Mouse (Mus musculus): ENCODE measurements at regions not wholly inside any gene's neighbourhood (a gene's known extent, or its start where the extent isn't known, plus 50 kb on each side); places are given as distances from the start of the nearest gene placed in this dataset.

- Histone ChIP-seq H3K9me3 (no peaks in the 10 kb centered on the region), H3K4me3 (no peak overlapping the region), H3K27me3 (ENCODE audit: insufficient read depth, poor library complexity, severe bottlenecking) (no peaks in the 10 kb centered on the region), H3K36me3 (no peaks in the 10 kb centered on the region), H3K27ac (no peak overlapping the region), H3K4me1 (replicated peaks) (no peaks in the 10 kb centered on the region)
- no peak for DNase-seq (ENCODE audit: low spot score)
Measured at GRCm38 (mm10) chr4:71663397-71663796, 94.4 kb downstream of the Gm11232 start.

GRCm38 (mm10) chr4:71640521-71640920 is 117.2 kb downstream of the Gm11232 start:
- Histone ChIP-seq H3K9me3 (0 out of 2 replicates have a peak, but pooled peaks cover 8% of the 10 kb centered on the region), H3K4me1 (replicated peaks) (no peaks in the 10 kb centered on the region), H3K36me3 (no peaks in the 10 kb centered on the region), H3K27me3 (ENCODE audit: insufficient read depth, poor library complexity, severe bottlenecking) (no peaks in the 10 kb centered on the region), H3K4me3 (no peak overlapping the region), H3K27ac (no peak overlapping the region)
- WGBS = 96% methylated on average over 10 of the region's 10 CpGs
- DNase-seq (ENCODE audit: low spot score) = no peak

GRCm38 (mm10) chr4:71627088-71627487 is 130.7 kb downstream of the Gm11232 start:
- 42% methylated on average over 2 of the region's 2 CpGs for WGBS
- no peak overlapping the region for H3K4me3 ChIP-seq
- H3K27me3 ChIP-seq (ENCODE audit: insufficient read depth, poor library complexity, severe bottlenecking) = no peaks in the 10 kb centered on the region
- DNase-seq (ENCODE audit: low spot score) = no peak
- H3K9me3 ChIP-seq = no peaks in the 10 kb centered on the region
- H3K4me1 ChIP-seq (replicated peaks) = peaks cover 6% of the 10 kb centered on the region
- no peaks in the 10 kb centered on the region for H3K36me3 ChIP-seq
- H3K27ac ChIP-seq = no peak overlapping the region

- WGBS = 38% methylated on average over 1 of the region's 1 CpGs
- Histone ChIP-seq H3K4me1 (replicated peaks) (peaks cover 6% of the 10 kb centered on the region), H3K4me3 (no peak overlapping the region), H3K27me3 (ENCODE audit: insufficient read depth, poor library complexity, severe bottlenecking) (no peaks in the 10 kb centered on the region), H3K27ac (peak overlapping the region; percentile 53; the same call in 1 of the 2 replicates), H3K9me3 (no peaks in the 10 kb centered on the region), H3K36me3 (no peaks in the 10 kb centered on the region)
- no peak for DNase-seq (ENCODE audit: low spot score)
Measured at GRCm38 (mm10) chr4:71626626-71627025, 131.1 kb downstream of the Gm11232 start.

- Histone ChIP-seq H3K27me3 (ENCODE audit: insufficient read depth, poor library complexity, severe bottlenecking) (no peaks in the 10 kb centered on the region), H3K4me1 (replicated peaks) (peaks cover 6% of the 10 kb centered on the region), H3K4me3 (no peak overlapping the region), H3K27ac (no peak overlapping the region), H3K9me3 (no peaks in the 10 kb centered on the region), H3K36me3 (no peaks in the 10 kb centered on the region)
- 91% methylated on average over 2 of the region's 2 CpGs for WGBS
- no peak for DNase-seq (ENCODE audit: low spot score)
Measured at GRCm38 (mm10) chr4:71624771-71625170, 133.0 kb downstream of the Gm11232 start.

- H3K4me3 ChIP-seq = no peak overlapping the region
- H3K27ac ChIP-seq = no peak overlapping the region
- WGBS = 85% methylated on average over 1 of the region's 1 CpGs
- no peak for DNase-seq (ENCODE audit: low spot score)
- H3K9me3 ChIP-seq = peaks cover 7% of the 10 kb centered on the region
- no peaks in the 10 kb centered on the region for H3K36me3 ChIP-seq
- no peaks in the 10 kb centered on the region for H3K27me3 ChIP-seq (ENCODE audit: insufficient read depth, poor library complexity, severe bottlenecking)
- H3K4me1 ChIP-seq (replicated peaks) = no peaks in the 10 kb centered on the region
Measured at GRCm38 (mm10) chr4:71613720-71614119, 144.0 kb downstream of the Gm11232 start.

GRCm38 (mm10) chr4:71585880-71586279 is 171.9 kb downstream of the Gm11232 start:
- no peak for DNase-seq (ENCODE audit: low spot score)
- WGBS = 90% methylated on average over 2 of the region's 2 CpGs

GRCm38 (mm10) chr4:71560656-71561055 is 197.1 kb downstream of the Gm11232 start:
- Histone ChIP-seq H3K27ac (no peak overlapping the region), H3K9me3 (no peaks in the 10 kb centered on the region), H3K36me3 (no peaks in the 10 kb centered on the region), H3K27me3 (ENCODE audit: insufficient read depth, poor library complexity, severe bottlenecking) (no peaks in the 10 kb centered on the region), H3K4me1 (replicated peaks) (no peaks in the 10 kb centered on the region), H3K4me3 (no peak overlapping the region)
- WGBS = 93% methylated on average over 5 of the region's 5 CpGs
- DNase-seq (ENCODE audit: low spot score) = no peak

More at GRCm38 (mm10) chr4:71585880-71586279, 171.9 kb downstream of the Gm11232 start:
- Histone ChIP-seq H3K27me3 (ENCODE audit: insufficient read depth, poor library complexity, severe bottlenecking) (no peaks in the 10 kb centered on the region), H3K9me3 (no peaks in the 10 kb centered on the region), H3K36me3 (no peaks in the 10 kb centered on the region), H3K4me3 (no peak overlapping the region), H3K4me1 (replicated peaks) (no peaks in the 10 kb centered on the region), H3K27ac (no peak overlapping the region)

GRCm38 (mm10) chr4:71539200-71539599 is 218.6 kb downstream of the Gm11232 start:
- no peaks in the 10 kb centered on the region for H3K9me3 ChIP-seq
- no peak overlapping the region for H3K4me3 ChIP-seq
- H3K27me3 ChIP-seq (ENCODE audit: insufficient read depth, poor library complexity, severe bottlenecking) = no peaks in the 10 kb centered on the region
- no peak overlapping the region for H3K27ac ChIP-seq
- no peak for DNase-seq (ENCODE audit: low spot score)
- no peaks in the 10 kb centered on the region for H3K4me1 ChIP-seq (replicated peaks)
- no peaks in the 10 kb centered on the region for H3K36me3 ChIP-seq

GRCm38 (mm10) chr4:71537971-71538370 is 219.8 kb downstream of the Gm11232 start:
- WGBS = 88% methylated on average over 2 of the region's 2 CpGs

GRCm38 (mm10) chr4:71524255-71524970 is 233.4 kb downstream of the Gm11232 start:
- Histone ChIP-seq H3K9me3 (no peaks in the 10 kb centered on the region), H3K27ac (no peak overlapping the region), H3K36me3 (no peaks in the 10 kb centered on the region), H3K4me1 (replicated peaks) (no peaks in the 10 kb centered on the region), H3K27me3 (ENCODE audit: insufficient read depth, poor library complexity, severe bottlenecking) (no peaks in the 10 kb centered on the region), H3K4me3 (no peak overlapping the region)
- 89% methylated on average over 4 of the region's 4 CpGs for WGBS
- DNase-seq (ENCODE audit: low spot score) = no peak

More at GRCm38 (mm10) chr4:71537971-71538370, 219.8 kb downstream of the Gm11232 start:
- H3K9me3 ChIP-seq = no peaks in the 10 kb centered on the region
- DNase-seq (ENCODE audit: low spot score) = no peak
- H3K4me1 ChIP-seq (replicated peaks) = no peaks in the 10 kb centered on the region
- H3K36me3 ChIP-seq = no peaks in the 10 kb centered on the region
- no peaks in the 10 kb centered on the region for H3K27me3 ChIP-seq (ENCODE audit: insufficient read depth, poor library complexity, severe bottlenecking)
- H3K27ac ChIP-seq = no peak overlapping the region
- H3K4me3 ChIP-seq = no peak overlapping the region

- no peak for DNase-seq (ENCODE audit: low spot score)
- Histone ChIP-seq H3K4me3 (no peak overlapping the region), H3K36me3 (no peaks in the 10 kb centered on the region), H3K27me3 (ENCODE audit: insufficient read depth, poor library complexity, severe bottlenecking) (no peaks in the 10 kb centered on the region), H3K27ac (no peak overlapping the region), H3K9me3 (no peaks in the 10 kb centered on the region), H3K4me1 (replicated peaks) (peaks cover 3% of the 10 kb centered on the region; the same call in 1 of the 2 replicates)
Measured at GRCm38 (mm10) chr4:71520751-71521150, 237.0 kb downstream of the Gm11232 start.

GRCm38 (mm10) chr4:71517921-71518404 is 239.8 kb downstream of the Gm11232 start:
- no peak for DNase-seq (ENCODE audit: low spot score)
- no peaks in the 10 kb centered on the region for H3K27me3 ChIP-seq (ENCODE audit: insufficient read depth, poor library complexity, severe bottlenecking)
- no peak overlapping the region for H3K4me3 ChIP-seq
- WGBS = 43% methylated on average over 2 of the region's 2 CpGs
- H3K4me1 ChIP-seq (replicated peaks) = peaks cover 3% of the 10 kb centered on the region; the same call in 1 of the 2 replicates
- no peak overlapping the region for H3K27ac ChIP-seq
- H3K9me3 ChIP-seq = no peaks in the 10 kb centered on the region
- no peaks in the 10 kb centered on the region for H3K36me3 ChIP-seq

GRCm38 (mm10) chr4:71506911-71507310 is 250.9 kb downstream of the Gm11232 start:
- no peak overlapping the region for H3K4me3 ChIP-seq
- H3K27ac ChIP-seq = no peak overlapping the region
- no peaks in the 10 kb centered on the region for H3K36me3 ChIP-seq
- DNase-seq (ENCODE audit: low spot score) = no peak
- no peaks in the 10 kb centered on the region for H3K27me3 ChIP-seq (ENCODE audit: insufficient read depth, poor library complexity, severe bottlenecking)
- no peaks in the 10 kb centered on the region for H3K9me3 ChIP-seq
- no peaks in the 10 kb centered on the region for H3K4me1 ChIP-seq (replicated peaks)
